Mouse (Mus musculus): ENCODE measurements around the gene Axl. TPM values are rescaled to one million over a fixed set of nuclear protein-coding genes. Genes with fewer than 3 reads are reported as not detected.

Axl gene
- polyA plus RNA-seq (2016; fragmentation: Nextera tagmentation; extraction: Ambion mirVana), result 31.0 and 33.6 TPM in 2 replicates

DNA sequence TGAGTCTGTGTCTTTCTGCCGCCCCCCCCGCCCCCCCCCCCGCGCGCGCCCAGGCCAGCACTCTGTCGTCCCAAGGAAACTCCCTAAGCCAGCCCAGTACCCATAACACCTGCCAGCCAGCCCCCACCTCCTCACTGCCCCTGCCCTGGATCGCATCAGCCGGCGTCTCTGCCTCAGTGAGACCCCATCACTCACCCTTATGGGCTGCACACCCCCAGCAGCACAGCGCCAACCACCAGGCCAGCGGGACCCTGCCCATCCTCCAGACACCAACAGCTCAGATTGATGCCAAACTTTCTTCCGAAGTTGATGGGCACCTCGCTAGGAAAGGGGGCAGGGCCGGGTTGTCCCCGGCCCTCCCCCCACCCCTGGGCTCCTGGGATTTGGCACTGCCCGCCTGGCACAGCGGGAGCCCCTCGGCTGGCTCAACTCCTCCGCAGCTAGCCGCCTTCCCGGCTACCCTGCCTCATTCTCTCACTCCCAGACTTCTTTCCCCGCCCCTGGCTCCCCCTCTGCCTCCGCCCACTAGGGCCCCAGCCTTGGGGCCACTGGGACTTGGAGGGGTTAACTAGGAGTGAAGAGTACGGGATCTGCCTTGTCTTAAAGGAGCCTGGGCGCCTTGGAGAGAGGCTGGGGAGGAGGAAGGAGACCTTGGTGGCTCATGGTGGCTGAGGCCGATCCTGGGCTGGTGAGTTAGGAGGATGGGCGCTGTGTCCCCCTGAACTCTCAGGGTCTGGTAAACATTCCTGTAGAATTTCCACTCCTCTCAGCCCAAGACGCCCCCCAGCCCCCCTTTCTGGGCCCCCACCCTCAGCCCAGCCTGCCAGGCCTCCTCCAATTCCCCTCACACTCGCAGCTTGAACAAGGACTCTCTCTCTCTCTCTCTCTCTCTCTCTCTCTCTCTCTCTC is at the start of gene Axl:
Gene Axl (minus strand): TSS at position 486 of the 909 bp plus-strand sequence.
- H3K4me3 ChIP-seq (replicated peaks), result peak within 1 kb of the TSS; percentile 50
- peaks cover 25% of the 10 kb centered on the region for H3K4me1 ChIP-seq
- H3K9me3 ChIP-seq, result no peaks in the 10 kb centered on the region
- peak within 1 kb of the TSS; percentile 80 for H3K4me2 ChIP-seq
- H3K27me3 ChIP-seq, result no peaks in the 10 kb centered on the region
- WGBS, result 2% methylated on average over 25 of the region's 30 CpGs
- peak; percentile 87 for ATAC-seq (ENCODE audit: low FRiP score)
- H3K36me3 ChIP-seq (replicated peaks), result no peaks in the 10 kb centered on the region
- peak within 1 kb of the TSS; percentile 59 for H3K27ac ChIP-seq
- H3K9ac ChIP-seq, result peak within 1 kb of the TSS; percentile 74

GRCm38 (mm10) chr7:25835188-25835891 is 46.8 kb upstream of the Axl start:
- Histone ChIP-seq H3K9ac (no peak overlapping the region), H3K4me2 (no peak overlapping the region), H3K4me3 (replicated peaks) (no peak overlapping the region), H3K27ac (no peak overlapping the region), H3K36me3 (replicated peaks) (no peaks in the 10 kb centered on the region), H3K27me3 (no peaks in the 10 kb centered on the region), H3K9me3 (no peaks in the 10 kb centered on the region), H3K4me1 (no peaks in the 10 kb centered on the region)
- ATAC-seq (ENCODE audit: low FRiP score), result no peak
- 86% methylated on average over 10 of the region's 10 CpGs for WGBS

- no peaks in the 10 kb centered on the region for H3K4me1 ChIP-seq
- no peaks in the 10 kb centered on the region for H3K36me3 ChIP-seq (replicated peaks)
- no peaks in the 10 kb centered on the region for H3K27me3 ChIP-seq
- H3K4me2 ChIP-seq, result no peak overlapping the region
- no peaks in the 10 kb centered on the region for H3K9me3 ChIP-seq
- no peak for ATAC-seq (ENCODE audit: low FRiP score)
- H3K27ac ChIP-seq, result no peak overlapping the region
- 87% methylated on average over 10 of the region's 10 CpGs for WGBS
- H3K4me3 ChIP-seq (replicated peaks), result no peak overlapping the region
- H3K9ac ChIP-seq, result no peak overlapping the region
Observed at GRCm38 (mm10) chr7:25831557-25832530, 43.3 kb upstream of the Axl start.

DNA sequence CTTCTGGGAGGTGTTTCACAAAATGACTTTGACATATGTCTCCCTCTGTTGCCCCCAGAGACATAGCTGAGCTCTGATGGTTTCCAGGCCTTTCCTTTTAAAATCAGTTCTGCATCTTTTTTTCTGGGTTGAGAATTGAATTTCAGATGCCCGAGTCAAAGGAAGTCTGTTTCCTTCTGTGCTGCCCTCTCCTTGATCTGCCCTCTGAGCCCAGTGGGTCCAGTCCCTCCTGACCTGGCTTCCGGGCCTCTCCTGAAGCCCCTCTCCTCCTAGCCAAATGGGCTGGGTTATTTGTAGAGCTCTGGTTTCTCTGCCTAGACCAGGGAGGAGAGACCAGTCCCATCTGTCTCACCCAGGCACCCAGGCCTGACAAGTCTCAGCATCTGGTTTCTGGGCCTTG is 41.7 kb upstream of the Axl start:
- no peaks in the 10 kb centered on the region for H3K4me1 ChIP-seq
- H3K27me3 ChIP-seq, result no peaks in the 10 kb centered on the region
- H3K36me3 ChIP-seq (replicated peaks), result no peaks in the 10 kb centered on the region
- no peak overlapping the region for H3K9ac ChIP-seq
- no peak overlapping the region for H3K4me2 ChIP-seq
- no peak for ATAC-seq (ENCODE audit: low FRiP score)
- no peak overlapping the region for H3K27ac ChIP-seq
- 80% methylated on average over 2 of the region's 2 CpGs for WGBS
- no peaks in the 10 kb centered on the region for H3K9me3 ChIP-seq
- H3K4me3 ChIP-seq (replicated peaks), result no peak overlapping the region

DNA sequence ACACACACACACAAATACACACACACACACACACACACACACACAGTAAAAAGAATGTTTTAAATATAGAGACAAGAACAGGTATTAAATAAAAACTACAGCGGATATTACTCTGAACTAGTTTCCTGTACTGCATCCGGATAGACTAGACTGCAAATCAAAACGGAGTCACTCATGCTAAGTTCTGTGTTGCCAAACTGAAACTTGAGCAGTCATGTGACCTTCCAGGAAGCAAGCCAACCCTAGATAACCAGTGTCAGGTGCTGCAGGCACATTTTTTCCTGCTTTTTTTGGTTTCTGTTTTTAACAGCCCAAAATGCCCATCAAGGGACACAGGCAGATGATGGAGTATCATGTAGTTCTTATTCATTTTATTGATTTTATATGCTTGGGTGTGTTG is 38.7 kb upstream of the Axl start:
- Histone ChIP-seq H3K27ac (no peak overlapping the region), H3K9ac (no peak overlapping the region), H3K4me1 (no peaks in the 10 kb centered on the region), H3K27me3 (no peaks in the 10 kb centered on the region), H3K4me2 (no peak overlapping the region), H3K4me3 (replicated peaks) (no peak overlapping the region), H3K36me3 (replicated peaks) (no peaks in the 10 kb centered on the region), H3K9me3 (no peaks in the 10 kb centered on the region)
- no peak for ATAC-seq (ENCODE audit: low FRiP score)
- 80% methylated on average over 3 of the region's 3 CpGs for WGBS

DNA sequence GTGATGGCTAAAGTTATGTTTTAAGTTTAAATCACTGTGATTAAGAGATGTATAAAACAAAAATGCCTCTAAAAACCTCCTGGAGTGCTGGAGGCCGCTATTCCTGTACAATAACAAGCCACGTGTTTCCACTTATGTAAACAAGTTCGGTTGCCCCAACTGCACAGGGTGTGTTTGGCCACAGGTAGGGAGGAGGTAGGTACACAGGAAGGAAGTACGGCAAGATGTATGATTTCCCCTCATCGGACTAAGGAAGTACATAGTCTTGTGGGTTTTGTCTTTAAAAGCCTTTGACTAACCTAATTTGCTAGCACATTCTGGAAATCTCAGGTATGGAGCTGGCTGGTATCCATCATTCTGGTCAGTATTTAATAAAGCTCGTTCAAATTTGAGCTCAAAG is 37.5 kb upstream of the Axl start:
- no peaks in the 10 kb centered on the region for H3K36me3 ChIP-seq (replicated peaks)
- WGBS, result 85% methylated on average over 6 of the region's 6 CpGs
- H3K9ac ChIP-seq, result no peak overlapping the region
- no peaks in the 10 kb centered on the region for H3K4me1 ChIP-seq
- H3K4me3 ChIP-seq (replicated peaks), result no peak overlapping the region
- H3K27ac ChIP-seq, result no peak overlapping the region
- ATAC-seq (ENCODE audit: low FRiP score), result no peak
- H3K4me2 ChIP-seq, result no peak overlapping the region
- no peaks in the 10 kb centered on the region for H3K9me3 ChIP-seq
- H3K27me3 ChIP-seq, result no peaks in the 10 kb centered on the region

GRCm38 (mm10) chr7:25825043-25825442 is 36.5 kb upstream of the Axl start:
- H3K9me3 ChIP-seq, result no peaks in the 10 kb centered on the region
- H3K9ac ChIP-seq, result no peak overlapping the region
- ATAC-seq (ENCODE audit: low FRiP score), result no peak
- H3K4me3 ChIP-seq (replicated peaks), result no peak overlapping the region
- WGBS, result 52% methylated on average over 9 of the region's 9 CpGs
- no peaks in the 10 kb centered on the region for H3K36me3 ChIP-seq (replicated peaks)
- no peaks in the 10 kb centered on the region for H3K4me1 ChIP-seq
- H3K27me3 ChIP-seq, result no peaks in the 10 kb centered on the region
- no peak overlapping the region for H3K27ac ChIP-seq
- no peak overlapping the region for H3K4me2 ChIP-seq

DNA sequence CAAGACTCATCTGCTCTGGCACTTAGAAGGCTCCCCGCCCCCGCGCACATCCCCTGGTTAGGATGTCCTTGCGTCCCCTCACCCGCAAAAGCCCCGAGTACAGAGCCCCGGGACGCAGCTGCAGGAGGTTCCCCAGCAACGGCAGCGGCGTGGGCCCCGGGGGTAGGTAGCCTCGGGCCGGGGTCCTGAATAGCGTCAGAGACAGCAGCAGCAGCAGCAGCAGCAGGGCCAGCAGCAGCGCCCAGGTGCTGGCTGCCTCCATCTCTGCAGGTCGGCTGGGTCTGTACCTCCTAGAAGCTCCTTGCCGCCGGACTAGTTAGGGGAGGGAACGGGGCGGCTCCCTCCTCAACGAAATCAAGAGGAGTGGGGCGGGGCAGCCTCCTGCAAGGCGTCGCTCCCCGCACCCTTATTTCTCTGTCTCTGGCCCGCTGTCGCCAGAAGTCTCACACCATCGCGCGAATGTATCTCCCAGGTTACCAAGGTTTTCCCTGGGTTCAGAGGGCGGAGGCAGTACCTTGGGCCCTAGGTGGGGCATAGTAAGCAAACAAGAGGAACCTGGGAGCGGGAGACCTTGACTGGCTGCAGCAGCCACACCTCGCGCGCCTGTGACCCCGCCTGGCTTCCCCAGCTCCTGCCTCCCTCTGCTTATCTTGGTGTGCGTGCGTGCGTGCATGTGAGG is 27.9 kb upstream of the Axl start, which contains the start of gene Cyp2s1:
Gene Cyp2s1 (minus strand): TSS at position 673 of the 679 bp plus-strand sequence.
- no peak within 1 kb of the TSS for H3K27ac ChIP-seq
- H3K27me3 ChIP-seq, result peaks cover 44% of the 10 kb centered on the region
- H3K36me3 ChIP-seq (replicated peaks), result no peaks in the 10 kb centered on the region
- H3K9ac ChIP-seq, result peak within 1 kb of the TSS; percentile 53
- H3K9me3 ChIP-seq, result no peaks in the 10 kb centered on the region
- peak within 1 kb of the TSS; percentile 83 for H3K4me2 ChIP-seq
- peak within 1 kb of the TSS; percentile 44 for H3K4me3 ChIP-seq (replicated peaks)
- peak; percentile 27; the same call in 1 of the 2 replicates for ATAC-seq (ENCODE audit: low FRiP score)
- peaks cover 13% of the 10 kb centered on the region for H3K4me1 ChIP-seq
- WGBS, result under 1% methylated on average over 40 of the region's 40 CpGs

- no peaks in the 10 kb centered on the region for H3K9me3 ChIP-seq
- ATAC-seq (ENCODE audit: low FRiP score), result no peak
- peaks cover 44% of the 10 kb centered on the region for H3K27me3 ChIP-seq
- no peak overlapping the region for H3K27ac ChIP-seq
- no peak overlapping the region for H3K9ac ChIP-seq
- H3K36me3 ChIP-seq (replicated peaks), result no peaks in the 10 kb centered on the region
- peak overlapping the region; percentile 44; the same call in 1 of the 2 replicates for H3K4me3 ChIP-seq (replicated peaks)
- H3K4me2 ChIP-seq, result peak overlapping the region; percentile 83
- H3K4me1 ChIP-seq, result peaks cover 13% of the 10 kb centered on the region
- WGBS, result 17% methylated on average over 7 of the region's 7 CpGs
Observed at GRCm38 (mm10) chr7:25815571-25815970, 27.1 kb upstream of the Axl start.

DNA sequence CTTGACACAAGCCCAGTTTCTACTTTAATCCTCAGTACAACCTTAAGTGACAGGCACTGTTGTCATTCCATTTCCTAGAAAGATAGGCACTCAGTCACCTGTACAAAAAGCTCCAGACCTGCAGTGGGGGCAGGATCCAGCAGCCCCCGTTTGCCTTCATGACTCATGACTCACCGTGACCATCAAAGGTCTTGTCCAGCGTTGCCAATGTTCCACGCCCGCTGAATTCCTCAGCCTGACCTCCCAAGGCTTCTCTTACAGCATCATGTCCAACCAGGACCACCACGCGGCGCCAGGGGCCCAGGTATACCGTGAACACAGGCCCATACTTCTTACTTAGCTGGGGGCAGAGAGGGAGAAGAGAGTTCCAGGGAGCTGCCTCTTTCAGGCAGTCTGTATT is 26.2 kb upstream of the Axl start:
- Histone ChIP-seq H3K27ac (no peak overlapping the region), H3K9ac (no peak overlapping the region), H3K9me3 (no peaks in the 10 kb centered on the region), H3K4me3 (replicated peaks) (no peak overlapping the region), H3K36me3 (replicated peaks) (no peaks in the 10 kb centered on the region), H3K4me1 (peaks cover 13% of the 10 kb centered on the region), H3K27me3 (peaks cover 44% of the 10 kb centered on the region), H3K4me2 (no peak overlapping the region)
- no peak for ATAC-seq (ENCODE audit: low FRiP score)
- WGBS, result 79% methylated on average over 9 of the region's 9 CpGs

DNA sequence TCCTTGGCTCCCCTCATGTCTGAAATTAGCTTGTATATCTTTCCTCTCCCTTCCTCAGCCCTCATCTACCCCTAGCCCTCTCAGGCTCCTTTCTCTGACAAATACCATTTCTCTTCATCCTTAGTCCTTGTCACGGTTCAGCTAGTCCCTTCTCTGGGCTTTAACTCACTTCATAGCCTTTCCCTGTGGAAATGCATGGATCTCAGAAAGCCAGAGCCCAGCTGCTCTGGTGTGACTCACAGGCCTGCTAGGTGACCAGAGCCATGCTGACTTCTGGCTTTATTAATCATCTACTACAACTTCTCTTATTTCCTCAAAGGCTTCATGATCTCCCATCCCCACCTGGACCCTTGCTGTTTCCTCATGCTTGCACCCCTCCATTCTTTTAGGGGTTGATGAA is 23.7 kb upstream of the Axl start:
- peaks cover 33% of the 10 kb centered on the region for H3K27me3 ChIP-seq
- peaks cover 13% of the 10 kb centered on the region for H3K4me1 ChIP-seq
- ATAC-seq (ENCODE audit: low FRiP score), result no peak
- no peaks in the 10 kb centered on the region for H3K9me3 ChIP-seq
- H3K36me3 ChIP-seq (replicated peaks), result no peaks in the 10 kb centered on the region
- H3K27ac ChIP-seq, result no peak overlapping the region
- WGBS, result 41% methylated on average over 1 of the region's 1 CpGs
- no peak overlapping the region for H3K9ac ChIP-seq
- no peak overlapping the region for H3K4me3 ChIP-seq (replicated peaks)
- no peak overlapping the region for H3K4me2 ChIP-seq

Measured in forebrain, embryonic 12.5 days (tissue).